ENCODE assay signal across 9 mouse cellular contexts in genomic region chr11:108023188-108023587, GRCm38 (mm10).
A peak's percentile ranks its signal among the peaks of the same experiment; 100 is the strongest.
DNase-seq lines count a peak whose midpoint lies in the region; ATAC-seq lines count a peak whose summit lies in the region.
"Had no signal": no experiment of that assay in that cellular context is flagged by ENCODE, and none has a peak within 500 bp of the region (broad histone marks: within the 10 kb centered on the region; RNA-seq: fewer than 3 reads in every experiment).

No protein-coding gene starts in this region.

- no peaks in the 10 kb centered on the region for H3K36me3 ChIP-seq in forebrain, embryonic 16.5 days (ENCODE audit: control insufficient read depth, insufficient read depth)

- peaks cover 11% of the 10 kb centered on the region for H3K4me1 ChIP-seq in forebrain, embryonic 16.5 days (replicated peaks; ENCODE audit: control insufficient read depth, insufficient read depth, low read length)

- 46% methylated on average over 14 of the region's 14 CpGs for WGBS in forebrain, embryonic 16.5 days

- peak overlapping the region; percentile 51 for H3K27ac ChIP-seq in forebrain, embryonic 16.5 days (ENCODE audit: low read length)
- H3K27ac ChIP-seq: liver, embryonic 14.5 days had no signal

- 0 out of 2 replicates have a peak overlapping the region, but pooled peaks have one; percentile 16 for H3K4me2 ChIP-seq in forebrain, embryonic 16.5 days (ENCODE audit: low read length)

- no peak overlapping the region for H3K9ac ChIP-seq in forebrain, embryonic 16.5 days (replicated peaks; ENCODE audit: low read depth, low read length)
- H3K9ac ChIP-seq: liver, embryonic 14.5 days had no signal

- peak; percentile 3 to 7 for DNase-seq in spleen, postnatal 36 days (ENCODE audit: low spot score in 2 of 2)
- no peak for DNase-seq in spleen, adult 18-20 months
- peak; percentile 90 for DNase-seq in layer of hippocampus, adult 9-11 months
- DNase-seq in lung, postnatal 36 days, result peak; percentile 85
- no peak for DNase-seq in thymus, postnatal 25 days
- DNase-seq in ovary, adult 18-20 months (ENCODE audit: low spot score), result no peak
- no peak for DNase-seq in thymus, postnatal 4 days

- no peak overlapping the region for H3K4me3 ChIP-seq in forebrain, embryonic 16.5 days (replicated peaks; ENCODE audit: low read length)

- peak; percentile 88 for ATAC-seq in forebrain, embryonic 16.5 days

- no peaks in the 10 kb centered on the region for H3K9me3 ChIP-seq in forebrain, embryonic 16.5 days (ENCODE audit: control insufficient read depth, low read length)

- no peaks in the 10 kb centered on the region for H3K27me3 ChIP-seq in forebrain, embryonic 16.5 days (replicated peaks; ENCODE audit: control insufficient read depth, insufficient read depth, low read length)

Comparison
In these comparisons a context has a peak if more than half of its experiments do, and no peak if none do; other contexts are left out.
1. DNase-seq: peak in spleen, postnatal 36 days (2 of 2), layer of hippocampus, adult 9-11 months (single experiment) and lung, postnatal 36 days (single experiment); none in spleen, adult 18-20 months (0 of 2), thymus, postnatal 25 days (single experiment), ovary, adult 18-20 months (single experiment) and thymus, postnatal 4 days (single experiment).